Mouse (Mus musculus) kidney, postnatal 0 days (tissue): Measurements from ENCODE around the gene Mpdz. TPM values are rescaled to one million over a fixed set of nuclear protein-coding genes. Genes with fewer than 3 reads are reported as not detected.
A peak's percentile ranks its signal among the peaks of the same experiment; 100 is the strongest.

Source experiments
- ATAC-seq: fragments of 200-750 bp; cut with Nextera tagmentation; replicated peaks from 2 replicates; pipeline ENCODE4 v1.8.0; 2017; ENCODE audit warnings: low read depth, moderate number of reproducible peaks, moderate TSS enrichment, moderate library complexity; ENCODE audit not compliant: low FRiP score
- DNase-seq: peaks from one replicate; pipeline ENCODE4 v3.0.0-alpha.2; 2016; ENCODE audit warnings: low spot score
- H3K27ac ChIP-seq: fragments of 300-500 bp; sonication (generic); 2 replicates; pipeline ENCODE4 v1.5.1; 2014; ENCODE audit warnings: mild to moderate bottlenecking
- H3K27me3 ChIP-seq: fragments of 300-500 bp; sonication (generic); 2 replicates; pipeline ENCODE4 v1.6.1; 2014; ENCODE audit warnings: low read length, mixed read lengths; ENCODE audit not compliant: insufficient read depth
- H3K36me3 ChIP-seq: fragments of 300-500 bp; sonication (generic); 2 replicates; pipeline ENCODE4 v1.6.1; 2014; ENCODE audit warnings: low read length, mixed read lengths; ENCODE audit not compliant: insufficient read depth
- H3K4me1 ChIP-seq: fragments of 300-500 bp; sonication (generic); replicated peaks from 2 replicates; pipeline ENCODE4 v1.6.1; 2014; ENCODE audit warnings: antibody characterized with exemption, low read length, mixed read lengths; ENCODE audit not compliant: insufficient read depth
- H3K4me2 ChIP-seq: fragments of 300-500 bp; sonication (generic); 2 replicates; pipeline ENCODE4 v1.6.1; 2014; ENCODE audit warnings: mild to moderate bottlenecking, low read length, moderate library complexity, mixed read lengths
- H3K4me3 ChIP-seq: fragments of 300-500 bp; sonication (generic); replicated peaks from 2 replicates; pipeline ENCODE4 v1.5.1; 2014; ENCODE audit warnings: low read depth, low read length
- H3K9ac ChIP-seq: fragments of 300-500 bp; sonication (generic); 2 replicates; pipeline ENCODE4 v1.6.1; 2014; ENCODE audit warnings: low read depth, low read length
- H3K9me3 ChIP-seq: fragments of 300-500 bp; sonication (generic); replicated peaks from 2 replicates; pipeline ENCODE4 v1.6.1; 2016; ENCODE audit warnings: low read length, inconsistent platforms, mixed read lengths
- CTCF ChIP-seq: IDR thresholded peaks from 2 replicates; pipeline ENCODE4 v1.5.1; 2016; ENCODE audit warnings: antibody characterized with exemption, low read depth, mild to moderate bottlenecking, moderate library complexity
- WGBS: fragments of 180-500 bp; shearing (Covaris S2); extraction: QIAGEN DNeasy Blood & Tissue Kit; methylation state at CpG from one replicate; pipeline ENCODE4 v1.1.7; 2014; 5-methylcytosine and 5-hydroxymethylcytosine counted together
- polyA plus RNA-seq: library from polyadenylated mRNA; unstranded; fragments of >200 nt; fragmentation: Nextera tagmentation; extraction: Ambion mirVana; gene quantifications from 2 replicates; pipeline ENCODE4 v1.2.1, GENCODE M21; 2015

The Mpdz gene
- polyA plus RNA-seq, 1 experiment from 2014 or later = 16.1 TPM

GRCm38 (mm10) chr4:81414684-81415323 is 27.8 kb downstream of the Mpdz start:
- WGBS = 90% methylated on average over 8 of the region's 8 CpGs
- H3K27me3 ChIP-seq = no peaks in the 10 kb centered on the region
- no peak overlapping the region for H3K4me3 ChIP-seq
- no peak for ATAC-seq
- no peak overlapping the region for H3K9ac ChIP-seq
- DNase-seq = no peak
- no peaks in the 10 kb centered on the region for H3K36me3 ChIP-seq
- no peaks in the 10 kb centered on the region for H3K4me1 ChIP-seq
- no peak overlapping the region for H3K27ac ChIP-seq
- H3K9me3 ChIP-seq = no peaks in the 10 kb centered on the region
- no peak for TF ChIP-seq CTCF
- H3K4me2 ChIP-seq = no peak overlapping the region

- H3K27me3 ChIP-seq = no peaks in the 10 kb centered on the region
- H3K4me1 ChIP-seq = no peaks in the 10 kb centered on the region
- H3K9ac ChIP-seq = no peak overlapping the region
- no peaks in the 10 kb centered on the region for H3K36me3 ChIP-seq
- DNase-seq (peak; percentile 57), ATAC-seq (no peak)
- no peak overlapping the region for H3K4me3 ChIP-seq
- H3K27ac ChIP-seq = no peak overlapping the region
- 70% methylated on average over 6 of the region's 6 CpGs for WGBS
- no peaks in the 10 kb centered on the region for H3K9me3 ChIP-seq
- H3K4me2 ChIP-seq = no peak overlapping the region
- no peak for TF ChIP-seq CTCF
These were observed 45.7 kb downstream of the Mpdz start for GRCm38 (mm10) chr4:81396883-81397282.

GRCm38 (mm10) chr4:81392869-81393268 is 49.7 kb downstream of the Mpdz start:
- no peaks in the 10 kb centered on the region for H3K27me3 ChIP-seq
- H3K4me3 ChIP-seq = no peak overlapping the region
- no peak for DNase-seq
- no peaks in the 10 kb centered on the region for H3K9me3 ChIP-seq
- no peak overlapping the region for H3K9ac ChIP-seq
- no peak for ATAC-seq
- no peaks in the 10 kb centered on the region for H3K4me1 ChIP-seq
- H3K4me2 ChIP-seq = no peak overlapping the region
- no peak overlapping the region for H3K27ac ChIP-seq
- TF ChIP-seq CTCF = no peak
- H3K36me3 ChIP-seq = no peaks in the 10 kb centered on the region
- WGBS = 68% methylated on average over 3 of the region's 3 CpGs

GRCm38 (mm10) chr4:81389263-81389662 is 53.4 kb downstream of the Mpdz start:
- H3K9ac ChIP-seq = no peak overlapping the region
- peaks cover 4% of the 10 kb centered on the region; the same call in 1 of the 2 replicates for H3K36me3 ChIP-seq
- H3K4me2 ChIP-seq = no peak overlapping the region
- H3K27me3 ChIP-seq = no peaks in the 10 kb centered on the region
- H3K27ac ChIP-seq = no peak overlapping the region
- DNase-seq (no peak), ATAC-seq (no peak)
- TF ChIP-seq CTCF = no peak
- no peak overlapping the region for H3K4me3 ChIP-seq
- no peaks in the 10 kb centered on the region for H3K4me1 ChIP-seq
- no peaks in the 10 kb centered on the region for H3K9me3 ChIP-seq

- WGBS = 92% methylated on average over 2 of the region's 2 CpGs
- Histone ChIP-seq H3K27me3 (no peaks in the 10 kb centered on the region), H3K36me3 (peaks cover 13% of the 10 kb centered on the region; the same call in 1 of the 2 replicates)
These were observed 55.0 kb downstream of the Mpdz start for GRCm38 (mm10) chr4:81387644-81388043.

GRCm38 (mm10) chr4:81372355-81372754 is 70.3 kb downstream of the Mpdz start:
- no peaks in the 10 kb centered on the region for H3K27me3 ChIP-seq
- DNase-seq = no peak
- WGBS = 97% methylated on average over 4 of the region's 4 CpGs
- no peak overlapping the region for H3K9ac ChIP-seq
- H3K4me3 ChIP-seq = no peak overlapping the region
- no peaks in the 10 kb centered on the region for H3K36me3 ChIP-seq
- TF ChIP-seq CTCF = no peak
- no peak overlapping the region for H3K27ac ChIP-seq
- H3K4me1 ChIP-seq = no peaks in the 10 kb centered on the region
- H3K4me2 ChIP-seq = no peak overlapping the region
- no peak for ATAC-seq
- no peaks in the 10 kb centered on the region for H3K9me3 ChIP-seq

More at GRCm38 (mm10) chr4:81387644-81388043, 55.0 kb downstream of the Mpdz start:
- H3K4me2 ChIP-seq = no peak overlapping the region
- no peak overlapping the region for H3K27ac ChIP-seq
- DNase-seq (no peak), ATAC-seq (no peak)
- no peak overlapping the region for H3K4me3 ChIP-seq
- TF ChIP-seq CTCF = no peak
- H3K9me3 ChIP-seq = no peaks in the 10 kb centered on the region
- H3K9ac ChIP-seq = no peak overlapping the region
- H3K4me1 ChIP-seq = no peaks in the 10 kb centered on the region

- H3K36me3 ChIP-seq = peaks cover 16% of the 10 kb centered on the region
- H3K9ac ChIP-seq = no peak overlapping the region
- no peak overlapping the region for H3K27ac ChIP-seq
- no peaks in the 10 kb centered on the region for H3K4me1 ChIP-seq
- H3K9me3 ChIP-seq = no peaks in the 10 kb centered on the region
- H3K27me3 ChIP-seq = no peaks in the 10 kb centered on the region
- DNase-seq (no peak), ATAC-seq (no peak)
- H3K4me3 ChIP-seq = no peak overlapping the region
- no peak for TF ChIP-seq CTCF
- H3K4me2 ChIP-seq = no peak overlapping the region
- WGBS = 89% methylated on average over 3 of the region's 3 CpGs
These were observed 91.2 kb downstream of the Mpdz start for GRCm38 (mm10) chr4:81351368-81351767.
